Mouse (Mus musculus): ENCODE results near the gene Pcx. TPM values are rescaled to one million over a fixed set of nuclear protein-coding genes. Genes with fewer than 3 reads are reported as not detected.

Gene Pcx
- 8.6 TPM for polyA plus RNA-seq (2014; fragmentation: Illumina TruSeq; extraction: RNeasy Lipid Tissue Mini Kit (QIAGEN cat#74804); ENCODE audit: low read depth, low replicate concordance)

DNA sequence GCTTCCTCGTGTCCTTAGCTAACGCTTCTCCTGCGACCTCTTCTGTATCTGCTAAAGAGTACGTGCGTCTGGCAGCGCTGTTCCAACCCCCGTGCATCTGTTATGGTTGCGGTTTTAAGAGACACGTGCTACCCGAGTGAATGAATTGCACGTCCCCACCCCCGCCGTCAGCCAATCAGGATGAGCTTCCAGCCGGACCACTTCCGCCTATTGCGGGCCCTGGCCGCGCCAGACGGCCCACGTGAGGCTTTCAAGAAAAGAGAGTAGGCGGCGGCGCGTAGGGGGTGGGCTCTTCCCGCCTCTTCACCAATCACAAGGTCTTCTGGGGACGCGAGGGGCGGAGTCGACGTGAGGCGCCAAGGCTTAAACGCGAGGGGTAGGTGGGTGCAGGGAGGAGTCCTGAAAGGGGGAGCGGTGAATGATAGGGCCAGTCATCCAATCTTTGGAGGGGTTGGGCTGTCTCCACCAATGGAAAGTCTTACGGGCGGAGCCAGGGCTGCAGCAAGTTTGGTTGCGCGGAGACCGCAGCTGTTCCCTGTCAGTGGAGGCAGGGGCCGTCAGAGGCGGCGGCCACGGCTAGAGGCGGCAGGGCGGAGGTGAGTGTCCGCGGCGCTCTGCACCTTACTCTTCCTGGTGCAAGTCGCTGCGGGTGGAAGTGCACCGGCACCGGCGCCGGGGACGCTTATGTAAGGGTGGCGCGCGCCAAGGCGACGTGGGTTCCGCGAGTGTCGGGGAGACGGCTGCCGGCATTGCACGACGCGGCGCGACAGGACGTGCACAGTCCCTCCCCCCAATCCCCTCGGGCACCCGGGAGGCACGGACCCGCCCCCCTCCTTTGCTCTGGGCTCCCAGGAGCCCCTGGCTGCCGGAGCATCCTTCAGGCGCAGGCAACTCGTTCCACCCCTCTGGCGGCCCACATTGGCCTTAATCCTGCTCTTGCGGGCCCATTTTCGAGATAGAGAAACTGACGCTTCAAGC lies at the start of gene Pcx:
Gene Pcx (plus strand): TSS at position 487 of the 978 bp plus-strand sequence.

DNA sequence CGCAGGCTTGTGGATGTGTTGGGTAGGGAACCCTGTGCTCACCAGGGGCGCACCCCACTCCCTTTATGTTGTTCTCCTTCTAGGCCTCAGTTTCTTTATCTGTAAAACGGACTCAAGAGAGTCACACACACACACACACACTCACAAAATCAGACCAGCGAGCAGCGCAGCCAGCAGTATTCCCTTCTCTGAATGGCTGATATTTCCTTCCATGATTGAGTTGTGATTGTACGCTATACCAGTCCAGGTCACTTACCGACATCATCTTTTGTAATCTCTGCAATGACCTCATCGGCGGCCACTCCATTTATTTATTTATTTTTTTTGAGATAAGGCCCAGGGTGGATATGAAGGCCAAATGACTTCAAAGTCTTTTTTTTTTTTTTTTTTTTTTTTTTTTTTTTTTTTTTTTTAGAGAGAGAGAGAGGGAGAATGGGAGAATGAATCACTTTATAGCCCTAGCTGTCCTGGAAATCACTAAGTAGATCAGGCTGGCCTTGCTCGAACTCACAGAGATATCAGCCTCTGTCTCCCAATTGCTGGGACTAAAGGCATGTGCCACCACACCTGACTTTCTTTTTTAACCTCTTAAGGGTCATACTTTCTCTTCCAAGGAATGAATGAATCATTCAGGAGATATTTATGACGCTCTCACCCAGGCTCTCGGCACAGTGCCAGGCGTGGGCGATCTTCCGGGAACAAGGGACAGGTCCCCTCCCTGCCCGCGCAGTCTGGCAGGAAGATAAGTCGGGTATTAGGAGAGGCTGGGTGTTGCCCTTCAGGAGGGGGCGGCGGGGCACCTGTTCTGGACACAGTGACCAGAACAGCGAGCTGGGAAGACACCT lies 32.7 kb upstream of the Pcx start, which contains the start of gene Syt12:
Gene Syt12 (minus strand): TSS at position 103 of the 845 bp plus-strand sequence.

DNA sequence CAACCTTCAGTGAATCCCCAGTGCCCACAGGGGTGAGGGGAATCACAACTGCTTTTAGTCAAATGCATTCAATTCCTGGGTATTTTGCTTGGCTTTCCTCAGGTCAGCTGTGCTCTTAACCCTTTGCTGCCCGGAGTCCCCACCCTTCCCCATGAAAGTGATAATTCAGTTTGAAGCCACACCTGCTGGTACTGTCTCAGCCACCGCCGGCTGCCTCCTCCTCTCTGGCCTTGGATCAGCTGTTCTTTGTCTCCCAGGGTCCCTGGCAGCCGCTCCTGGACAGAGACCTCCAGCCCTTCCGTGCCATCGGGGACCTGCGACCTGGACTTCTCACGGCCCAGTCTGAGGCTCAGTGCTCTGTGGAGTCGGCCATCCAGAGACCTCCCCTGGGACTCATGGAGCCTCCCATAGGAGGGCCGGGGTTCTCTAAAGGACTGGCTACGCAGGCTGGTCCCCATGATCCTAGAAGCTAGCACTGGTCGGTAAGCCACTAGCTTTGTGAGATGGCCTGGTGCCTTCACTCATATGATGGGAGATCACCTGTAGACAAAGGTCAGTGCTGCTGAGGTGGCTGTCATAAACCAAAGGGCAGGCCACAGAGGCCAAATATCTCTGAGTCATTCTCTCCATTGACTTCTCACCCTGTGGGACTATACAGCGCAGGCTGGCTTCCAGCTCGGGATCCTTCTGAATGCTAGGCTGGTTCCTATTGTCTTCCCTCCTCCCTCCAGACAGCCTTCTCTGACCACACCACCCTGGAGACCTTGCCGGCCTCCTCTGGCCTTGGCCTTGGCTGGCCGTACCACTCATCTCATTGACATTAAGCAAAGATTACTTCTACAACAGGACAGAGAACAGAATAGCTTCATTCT lies 12.0 kb upstream of the Pcx start, which contains the start of gene 2010003K11Rik:
Gene 2010003K11Rik (minus strand): TSS at position 522 of the 872 bp plus-strand sequence.

DNA sequence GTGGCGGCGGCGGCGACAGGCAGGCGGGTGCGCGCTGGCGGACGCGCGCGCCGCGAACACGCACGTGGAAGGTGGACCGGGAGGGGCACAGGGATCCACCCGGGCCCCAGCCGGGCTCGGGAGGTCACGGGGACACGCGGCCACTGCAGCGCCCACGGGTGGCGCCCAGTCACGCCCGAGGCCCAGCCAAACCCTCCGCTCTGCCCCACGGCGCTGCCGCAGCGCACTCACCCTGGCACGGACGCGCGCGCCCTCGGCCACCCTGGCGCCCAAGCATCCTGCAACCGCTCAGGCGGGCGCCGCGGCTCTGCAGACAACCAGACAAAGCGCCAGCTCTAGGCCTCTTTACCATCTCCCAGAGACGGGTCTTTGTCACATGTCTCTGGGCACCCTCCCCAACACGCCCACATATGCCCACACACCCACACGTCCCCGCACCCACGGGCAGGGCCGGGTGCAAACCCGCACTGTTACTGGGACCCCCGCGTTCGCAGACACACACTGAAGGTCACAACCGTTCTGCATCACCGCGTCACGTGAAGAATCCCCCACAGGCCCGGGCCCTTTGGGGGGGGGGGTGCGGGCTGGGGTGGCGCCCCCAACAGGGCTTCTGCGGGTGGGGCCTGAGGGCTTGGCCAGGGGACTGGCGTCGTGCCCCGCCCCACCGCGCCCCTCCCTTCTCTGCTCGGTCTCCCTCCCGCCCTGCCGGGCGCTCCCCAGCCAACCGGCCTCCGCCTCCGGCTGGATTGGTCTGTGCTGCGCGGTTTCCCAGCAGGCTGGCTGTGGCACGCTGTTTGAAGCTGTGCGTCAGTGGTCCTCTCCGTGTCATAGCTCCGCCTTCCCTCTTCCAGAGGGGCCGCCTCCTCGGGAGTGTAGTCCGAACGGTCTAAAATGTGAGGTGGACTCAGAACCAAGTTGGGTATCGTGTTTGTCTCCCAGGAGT lies 105.2 kb downstream of the Pcx start, which contains the start of gene Lrfn4:
Gene Lrfn4 (minus strand): TSS at position 517 of the 943 bp plus-strand sequence.

DNA sequence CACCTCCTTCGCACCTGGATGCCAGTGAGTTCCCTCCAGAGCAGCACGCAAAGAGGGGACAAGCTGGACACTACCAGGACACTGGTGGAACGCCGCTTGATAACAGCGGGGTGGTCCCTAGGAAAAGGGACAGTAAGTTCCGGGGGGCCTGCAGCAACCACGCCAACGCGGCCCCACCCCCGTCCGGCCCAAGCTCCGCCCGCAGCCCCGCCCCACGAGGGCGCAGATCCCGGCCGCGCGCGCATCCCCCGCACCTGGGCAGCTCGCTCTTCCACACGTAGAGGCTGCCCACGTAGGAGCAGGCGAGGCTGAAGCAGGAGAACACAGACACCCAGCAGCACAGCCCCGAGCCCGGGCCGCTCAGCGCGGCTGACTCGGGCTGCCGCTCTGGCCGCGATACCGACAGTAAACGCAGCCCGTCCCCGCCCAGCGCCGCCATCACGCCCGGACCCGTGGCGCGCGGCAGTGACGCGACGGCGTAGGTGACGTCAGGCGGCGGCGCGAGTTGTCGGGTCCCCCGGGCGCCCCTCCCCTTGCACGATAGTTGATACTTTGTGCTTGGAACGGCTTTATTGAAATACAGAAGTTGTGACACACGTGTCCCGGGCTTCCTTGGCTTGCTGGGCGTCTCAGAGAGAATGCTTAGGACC lies 115.0 kb downstream of the Pcx start, which contains the start of gene Rce1:
Gene Rce1 (minus strand): TSS at position 463 of the 650 bp plus-strand sequence.

Other genes with a start within 250 kb of the Pcx start
- 3.0 TPM for gene Ssh3, start 241.3 kb upstream of the Pcx start, polyA plus RNA-seq (2014; fragmentation: Illumina TruSeq; extraction: RNeasy Lipid Tissue Mini Kit (QIAGEN cat#74804); ENCODE audit: low read depth, low replicate concordance)
- gene Ankrd13d, start 227.3 kb upstream of the Pcx start, polyA plus RNA-seq (2014; fragmentation: Illumina TruSeq; extraction: RNeasy Lipid Tissue Mini Kit (QIAGEN cat#74804); ENCODE audit: low read depth, low replicate concordance), result not detected
- 10.8 TPM for gene Grk2, start 204.2 kb upstream of the Pcx start, polyA plus RNA-seq (2014; fragmentation: Illumina TruSeq; extraction: RNeasy Lipid Tissue Mini Kit (QIAGEN cat#74804); ENCODE audit: low read depth, low replicate concordance)
- gene Kdm2a, start 112.2 kb upstream of the Pcx start, polyA plus RNA-seq (2014; fragmentation: Illumina TruSeq; extraction: RNeasy Lipid Tissue Mini Kit (QIAGEN cat#74804); ENCODE audit: low read depth, low replicate concordance), result 63.7 TPM
- 2.3 TPM for gene Rhod, start 71.0 kb upstream of the Pcx start, polyA plus RNA-seq (2014; fragmentation: Illumina TruSeq; extraction: RNeasy Lipid Tissue Mini Kit (QIAGEN cat#74804); ENCODE audit: low read depth, low replicate concordance)
- 6.5 TPM for gene Syt12, start 33.0 kb upstream of the Pcx start, polyA plus RNA-seq (2014; fragmentation: Illumina TruSeq; extraction: RNeasy Lipid Tissue Mini Kit (QIAGEN cat#74804); ENCODE audit: low read depth, low replicate concordance)
- 2.7 TPM for gene 2010003K11Rik, start 11.9 kb upstream of the Pcx start, polyA plus RNA-seq (2014; fragmentation: Illumina TruSeq; extraction: RNeasy Lipid Tissue Mini Kit (QIAGEN cat#74804); ENCODE audit: low read depth, low replicate concordance)
- not detected for gene Lrfn4, start 105.2 kb downstream of the Pcx start, polyA plus RNA-seq (2014; fragmentation: Illumina TruSeq; extraction: RNeasy Lipid Tissue Mini Kit (QIAGEN cat#74804); ENCODE audit: low read depth, low replicate concordance)
- 3.0 TPM for gene Rce1, start 115.2 kb downstream of the Pcx start, polyA plus RNA-seq (2014; fragmentation: Illumina TruSeq; extraction: RNeasy Lipid Tissue Mini Kit (QIAGEN cat#74804); ENCODE audit: low read depth, low replicate concordance)
- not detected for gene Gm960, start 188.2 kb downstream of the Pcx start, polyA plus RNA-seq (2014; fragmentation: Illumina TruSeq; extraction: RNeasy Lipid Tissue Mini Kit (QIAGEN cat#74804); ENCODE audit: low read depth, low replicate concordance)
- not detected for gene Sptbn2, start 200.7 kb downstream of the Pcx start, polyA plus RNA-seq (2014; fragmentation: Illumina TruSeq; extraction: RNeasy Lipid Tissue Mini Kit (QIAGEN cat#74804); ENCODE audit: low read depth, low replicate concordance)
- gene Rbm4b, start 246.0 kb downstream of the Pcx start, polyA plus RNA-seq (2014; fragmentation: Illumina TruSeq; extraction: RNeasy Lipid Tissue Mini Kit (QIAGEN cat#74804); ENCODE audit: low read depth, low replicate concordance), result 20.7 TPM

All from adrenal gland, adult 10 weeks (tissue).